Mouse (Mus musculus) forebrain, embryonic 15.5 days (tissue): Measurements from ENCODE around the gene Gm39566. TPM values are rescaled to one million over a fixed set of nuclear protein-coding genes. Genes with fewer than 3 reads are reported as not detected.
A peak's percentile ranks its signal among the peaks of the same experiment; 100 is the strongest.

ENCODE experiments used
- ATAC-seq: fragments of 200-750 bp; cut with Nextera tagmentation; replicated peaks from 2 replicates; pipeline ENCODE4 v1.8.0; 2017; ENCODE audit warnings: mild to moderate bottlenecking, moderate TSS enrichment, moderate library complexity
- H3K27ac ChIP-seq: fragments of 300-500 bp; sonication (generic); replicated peaks from 2 replicates; pipeline ENCODE4 v1.5.1; 2015; ENCODE audit warnings: mild to moderate bottlenecking, inconsistent platforms
- H3K27me3 ChIP-seq: fragments of 300-500 bp; sonication (generic); 2 replicates; pipeline ENCODE4 v1.6.1; 2015; ENCODE audit warnings: inconsistent platforms
- H3K36me3 ChIP-seq: fragments of 300-500 bp; sonication (generic); 2 replicates; pipeline ENCODE4 v1.6.1; 2015; ENCODE audit warnings: mild to moderate bottlenecking, inconsistent platforms
- H3K4me1 ChIP-seq: fragments of 300-500 bp; sonication (generic); 2 replicates; pipeline ENCODE4 v1.6.1; 2015; ENCODE audit warnings: inconsistent platforms
- H3K4me2 ChIP-seq: fragments of 300-500 bp; sonication (generic); replicated peaks from 2 replicates; pipeline ENCODE4 v1.6.1; 2015; ENCODE audit warnings: mild to moderate bottlenecking, inconsistent platforms
- H3K4me3 ChIP-seq: fragments of 300-500 bp; sonication (generic); 2 replicates; pipeline ENCODE4 v1.5.1; 2015; ENCODE audit warnings: mild to moderate bottlenecking, inconsistent platforms
- H3K9ac ChIP-seq: fragments of 300-500 bp; sonication (generic); replicated peaks from 2 replicates; pipeline ENCODE4 v1.6.1; 2015; ENCODE audit warnings: mild to moderate bottlenecking, inconsistent platforms
- H3K9me3 ChIP-seq: fragments of 300-500 bp; sonication (generic); 2 replicates; pipeline ENCODE4 v1.6.1; 2016; ENCODE audit warnings: inconsistent platforms
- WGBS: fragments of 180-500 bp; shearing (Covaris S2); methylation state at CpG from one replicate; pipeline ENCODE4 v1.1.7; 2015; ENCODE audit warnings: mixed read lengths; 5-methylcytosine and 5-hydroxymethylcytosine counted together
- polyA plus RNA-seq: library from polyadenylated mRNA; unstranded; fragments of >200 nt; fragmentation: Nextera tagmentation; extraction: Ambion mirVana; gene quantifications from 2 replicates; pipeline ENCODE4 v1.2.1, GENCODE M21; 2015

Gene Gm39566
- polyA plus RNA-seq, 1 experiment from 2014 or later: not detected

DNA sequence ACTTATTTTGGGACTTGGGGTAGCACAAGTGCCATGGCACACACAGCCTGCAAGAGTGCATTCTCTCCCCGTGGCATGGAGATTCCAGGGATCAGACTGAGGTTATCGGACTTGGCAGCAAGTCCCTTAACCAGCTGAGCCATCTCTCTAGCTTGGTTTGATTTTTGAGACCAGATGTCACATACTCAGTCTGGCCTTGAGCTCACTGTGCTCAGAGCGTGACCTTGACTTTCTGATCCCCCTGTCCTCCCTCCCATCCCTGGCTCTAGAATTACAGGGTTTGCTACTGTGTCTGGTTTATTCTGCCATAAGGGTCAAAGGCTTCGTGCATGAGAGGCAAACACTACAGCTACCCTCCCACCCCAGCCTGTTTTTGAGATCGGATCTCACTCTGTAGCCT is 25.7 kb downstream of the Gm39566 start:
- Histone ChIP-seq H3K4me3 (no peak overlapping the region), H3K27me3 (peaks cover 5% of the 10 kb centered on the region; the same call in 1 of the 2 replicates), H3K27ac (no peak overlapping the region), H3K36me3 (no peaks in the 10 kb centered on the region), H3K9me3 (no peaks in the 10 kb centered on the region), H3K9ac (no peak overlapping the region), H3K4me2 (no peak overlapping the region), H3K4me1 (no peaks in the 10 kb centered on the region)
- WGBS: 75% methylated on average over 5 of the region's 5 CpGs
- ATAC-seq: no peak

DNA sequence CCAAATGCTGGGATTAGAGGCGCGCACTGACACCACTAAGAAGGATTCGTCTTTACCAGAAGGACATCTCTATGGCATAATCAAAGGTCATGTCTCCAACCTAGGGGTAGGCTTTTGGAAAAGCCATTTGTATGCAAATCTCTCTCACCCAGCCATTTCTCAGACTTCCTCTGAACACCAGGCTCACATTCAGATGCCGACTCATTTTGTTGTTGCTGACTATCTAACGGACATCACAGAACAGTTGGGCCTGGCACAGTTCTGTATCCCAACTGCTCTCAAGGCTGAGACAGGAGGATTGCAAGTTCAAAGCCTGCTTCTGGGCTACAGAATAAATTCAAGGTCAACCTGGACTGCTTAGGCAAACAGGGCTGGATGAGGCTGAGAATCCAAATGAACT is 27.8 kb downstream of the Gm39566 start:
- Histone ChIP-seq H3K4me1 (no peaks in the 10 kb centered on the region), H3K36me3 (no peaks in the 10 kb centered on the region), H3K27me3 (no peaks in the 10 kb centered on the region), H3K9me3 (no peaks in the 10 kb centered on the region), H3K4me2 (no peak overlapping the region), H3K4me3 (no peak overlapping the region), H3K9ac (no peak overlapping the region), H3K27ac (no peak overlapping the region)
- no peak for ATAC-seq
- WGBS: 89% methylated on average over 5 of the region's 5 CpGs

DNA sequence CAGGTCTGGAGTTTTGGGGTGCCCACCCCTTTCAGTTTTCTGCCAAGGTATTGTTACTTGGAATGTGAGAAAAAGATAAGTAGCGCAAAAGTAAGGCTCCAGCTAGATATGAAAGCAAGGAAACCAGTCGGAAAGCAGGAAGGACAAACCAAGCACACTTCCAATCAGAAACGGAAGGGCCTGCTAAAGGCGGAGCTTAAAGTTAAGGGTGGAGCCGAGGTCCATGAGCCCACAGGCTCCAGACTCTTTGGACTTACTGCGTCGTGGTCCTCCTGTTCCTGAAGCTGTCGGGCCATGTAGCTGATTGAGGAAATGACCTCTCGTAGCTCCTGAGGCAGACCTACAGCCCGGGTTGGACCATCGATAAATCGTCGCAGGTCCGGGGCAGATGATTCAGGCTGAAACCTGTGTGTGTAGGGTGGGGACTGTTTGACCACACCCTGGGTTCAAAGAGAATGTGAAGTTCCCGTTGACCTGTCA is 30.3 kb downstream of the Gm39566 start:
- H3K36me3 ChIP-seq: no peaks in the 10 kb centered on the region
- no peaks in the 10 kb centered on the region for H3K27me3 ChIP-seq
- no peaks in the 10 kb centered on the region for H3K4me1 ChIP-seq
- no peak overlapping the region for H3K9ac ChIP-seq
- H3K27ac ChIP-seq: no peak overlapping the region
- no peak overlapping the region for H3K4me2 ChIP-seq
- H3K9me3 ChIP-seq: no peaks in the 10 kb centered on the region
- WGBS: 44% methylated on average over 15 of the region's 15 CpGs
- no peak overlapping the region for H3K4me3 ChIP-seq
- ATAC-seq: no peak

DNA sequence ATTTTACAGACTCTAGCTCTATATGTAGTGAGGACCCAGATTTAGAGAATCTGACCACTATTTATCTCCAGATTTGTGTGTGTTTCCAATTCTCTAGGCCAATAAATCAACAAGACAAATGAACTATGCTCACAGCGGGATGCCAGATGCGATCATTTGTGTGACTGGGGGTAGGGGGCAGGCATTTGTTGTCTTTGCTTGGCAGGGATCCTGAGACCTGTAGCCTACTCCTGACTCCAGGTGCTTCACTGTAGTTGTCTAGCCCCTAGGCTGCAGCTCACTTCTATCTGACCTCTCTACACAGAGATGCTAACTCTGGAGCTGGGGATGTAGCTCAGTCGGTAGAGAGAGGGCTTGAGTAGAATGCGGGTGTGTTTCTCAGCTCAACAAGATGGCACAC is 33.3 kb downstream of the Gm39566 start:
- Histone ChIP-seq H3K9me3 (no peaks in the 10 kb centered on the region), H3K36me3 (peaks cover 6% of the 10 kb centered on the region), H3K27me3 (no peaks in the 10 kb centered on the region), H3K9ac (no peak overlapping the region), H3K4me2 (no peak overlapping the region), H3K27ac (no peak overlapping the region), H3K4me1 (no peaks in the 10 kb centered on the region), H3K4me3 (no peak overlapping the region)
- no peak for ATAC-seq
- 41% methylated on average over 4 of the region's 4 CpGs for WGBS

DNA sequence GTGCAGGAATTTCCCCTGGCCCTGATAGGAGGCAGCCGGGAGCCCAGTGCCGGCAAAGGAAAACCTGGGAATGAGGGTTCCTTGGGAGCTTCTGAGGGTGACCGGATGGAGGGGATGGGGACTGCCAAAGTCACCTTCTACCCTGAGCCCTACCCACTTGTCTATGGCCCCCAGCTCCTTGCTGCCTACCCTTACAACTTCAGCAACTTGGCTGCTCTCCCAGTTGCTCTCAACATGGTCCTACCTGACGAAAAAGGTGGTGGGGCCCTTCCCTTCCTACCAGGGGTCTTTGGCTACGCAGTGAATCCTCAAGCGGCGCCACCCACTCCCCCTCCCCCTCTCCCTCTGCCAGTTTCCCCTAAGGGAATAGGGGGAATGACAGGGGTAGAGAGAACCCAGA is 36.1 kb downstream of the Gm39566 start:
- 59% methylated on average over 7 of the region's 7 CpGs for WGBS

DNA sequence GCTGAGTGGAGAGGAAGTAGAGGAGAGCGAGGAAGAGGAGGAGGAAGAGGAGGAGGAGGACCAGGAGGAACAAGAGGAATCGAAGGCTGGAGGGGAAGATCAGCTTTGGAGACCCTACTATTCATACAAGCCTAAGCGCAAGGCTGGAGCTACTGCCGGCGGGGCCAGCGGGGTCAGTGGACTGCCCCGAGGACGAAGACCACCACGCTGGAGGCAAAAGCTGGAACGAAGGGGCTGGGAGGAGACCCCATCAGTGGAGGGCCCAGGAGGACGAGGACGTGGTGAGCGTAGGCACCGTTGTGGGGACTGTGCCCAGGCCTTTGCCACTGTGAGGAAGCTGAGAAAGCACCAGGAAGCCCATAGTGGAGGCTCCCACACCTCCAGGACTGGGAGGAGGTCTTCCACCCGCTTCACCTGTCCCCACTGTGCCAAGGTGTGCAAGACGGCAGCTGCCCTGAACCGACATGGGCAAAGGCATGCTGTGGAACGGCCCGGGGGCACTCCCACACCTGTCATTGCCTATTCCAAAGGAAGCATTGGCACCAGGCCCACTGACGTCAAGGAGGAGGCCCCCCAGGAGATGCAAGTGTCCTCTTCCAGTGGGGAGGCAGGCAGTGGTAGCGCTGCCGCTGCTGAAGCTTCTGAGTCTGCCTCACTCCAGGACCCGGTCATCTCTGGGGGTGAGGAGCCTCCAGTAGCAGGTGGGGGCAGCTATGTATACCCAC is 36.7 kb downstream of the Gm39566 start:
- ATAC-seq: no peak
- no peak overlapping the region for H3K4me3 ChIP-seq
- no peak overlapping the region for H3K9ac ChIP-seq
- H3K27ac ChIP-seq: no peak overlapping the region
- no peaks in the 10 kb centered on the region for H3K9me3 ChIP-seq
- no peak overlapping the region for H3K4me2 ChIP-seq
- no peaks in the 10 kb centered on the region for H3K4me1 ChIP-seq
- H3K27me3 ChIP-seq: no peaks in the 10 kb centered on the region
- 71% methylated on average over 23 of the region's 23 CpGs for WGBS
- H3K36me3 ChIP-seq: peaks cover 8% of the 10 kb centered on the region

More for the DNA sequence above, 36.1 kb downstream of the Gm39566 start:
- H3K4me1 ChIP-seq: no peaks in the 10 kb centered on the region
- H3K9me3 ChIP-seq: no peaks in the 10 kb centered on the region
- no peak overlapping the region for H3K4me2 ChIP-seq
- peaks cover 8% of the 10 kb centered on the region for H3K36me3 ChIP-seq
- ATAC-seq: no peak
- no peak overlapping the region for H3K9ac ChIP-seq
- H3K4me3 ChIP-seq: no peak overlapping the region
- no peaks in the 10 kb centered on the region for H3K27me3 ChIP-seq
- H3K27ac ChIP-seq: no peak overlapping the region

DNA sequence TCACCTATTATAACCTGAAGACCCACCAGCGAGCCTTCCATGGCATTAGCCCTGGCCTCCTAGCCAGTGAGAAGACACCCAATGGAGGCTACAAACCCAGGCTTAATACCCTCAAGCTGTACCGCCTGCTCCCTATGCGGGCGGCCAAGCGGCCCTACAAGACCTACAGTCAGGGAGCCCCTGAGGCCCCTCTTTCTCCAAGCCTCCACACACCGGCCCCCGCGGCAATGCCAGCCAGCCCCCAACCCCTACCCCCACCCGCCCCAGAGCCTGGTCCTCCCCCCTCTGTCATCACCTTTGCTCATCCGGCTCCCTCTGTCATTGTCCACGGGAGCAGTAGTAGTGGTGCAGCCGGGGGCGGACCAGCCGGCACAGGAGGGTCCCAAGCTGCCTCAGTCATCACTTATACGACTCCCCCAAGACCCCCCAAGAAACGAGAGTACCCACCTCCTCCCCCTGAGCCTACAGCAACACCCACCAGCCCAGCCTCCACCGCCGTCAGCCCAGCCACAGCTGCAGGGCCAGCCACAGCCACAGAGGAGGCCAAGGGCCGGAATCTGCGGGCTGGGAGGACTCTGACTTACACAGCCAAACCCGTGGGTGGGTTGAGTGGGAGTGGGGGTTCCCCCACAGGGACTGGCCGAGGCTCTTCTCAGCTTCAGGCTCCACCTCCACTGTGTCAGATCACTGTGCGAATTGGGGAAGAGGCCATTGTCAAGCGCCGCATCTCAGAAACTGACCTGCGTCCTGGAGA is 37.4 kb downstream of the Gm39566 start:
- Histone ChIP-seq H3K4me1 (no peaks in the 10 kb centered on the region), H3K4me3 (no peak overlapping the region), H3K36me3 (peaks cover 8% of the 10 kb centered on the region), H3K9ac (no peak overlapping the region), H3K4me2 (no peak overlapping the region), H3K27me3 (no peaks in the 10 kb centered on the region), H3K27ac (no peak overlapping the region), H3K9me3 (no peaks in the 10 kb centered on the region)
- 0 out of 2 replicates have a peak, but pooled peaks have one; percentile 41 for ATAC-seq
- WGBS: 65% methylated on average over 26 of the region's 26 CpGs

DNA sequence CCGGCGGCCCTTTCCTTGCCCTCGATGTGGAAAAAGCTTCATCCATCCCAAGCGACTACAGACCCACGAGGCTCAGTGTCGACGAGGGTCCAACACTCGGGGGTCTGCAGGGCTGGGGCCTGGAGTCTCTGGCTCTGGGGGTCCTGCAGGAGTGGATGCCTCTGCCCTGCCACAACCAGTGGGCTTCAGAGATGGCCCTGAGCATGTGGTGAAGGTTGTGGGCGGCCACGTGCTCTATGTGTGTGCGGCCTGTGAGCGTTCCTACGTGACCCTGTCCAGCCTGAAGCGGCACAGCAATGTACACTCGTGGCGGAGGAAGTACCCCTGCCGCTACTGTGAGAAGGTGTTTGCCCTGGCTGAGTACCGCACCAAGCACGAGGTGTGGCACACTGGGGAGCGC is 38.6 kb downstream of the Gm39566 start:
- no peak overlapping the region for H3K4me3 ChIP-seq
- no peaks in the 10 kb centered on the region for H3K9me3 ChIP-seq
- no peak overlapping the region for H3K4me2 ChIP-seq
- WGBS: 89% methylated on average over 20 of the region's 20 CpGs
- no peaks in the 10 kb centered on the region for H3K4me1 ChIP-seq
- H3K27ac ChIP-seq: no peak overlapping the region
- peaks cover 8% of the 10 kb centered on the region for H3K36me3 ChIP-seq
- no peak overlapping the region for H3K9ac ChIP-seq
- ATAC-seq: no peak
- no peaks in the 10 kb centered on the region for H3K27me3 ChIP-seq

DNA sequence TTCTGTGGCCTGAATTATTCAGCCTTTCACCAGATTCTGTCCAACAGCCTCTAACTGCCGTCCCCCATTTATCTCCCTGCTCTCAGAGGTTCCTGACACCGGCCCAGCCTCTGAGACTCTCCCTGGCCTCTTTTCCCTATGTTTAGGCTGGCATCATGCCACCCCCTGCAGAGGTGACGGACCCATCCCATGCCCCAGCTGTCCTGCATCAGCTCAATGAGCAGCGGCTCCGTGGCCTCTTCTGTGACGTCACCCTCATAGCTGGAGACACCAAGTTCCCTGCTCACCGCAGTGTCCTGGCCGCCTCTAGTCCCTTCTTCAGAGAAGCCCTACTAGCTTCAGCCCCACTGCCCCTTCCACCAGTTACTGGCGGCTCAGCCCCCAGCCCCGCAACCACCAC is 39.4 kb downstream of the Gm39566 start:
- Histone ChIP-seq H3K9me3 (no peaks in the 10 kb centered on the region), H3K4me1 (no peaks in the 10 kb centered on the region), H3K9ac (no peak overlapping the region), H3K27ac (no peak overlapping the region), H3K27me3 (no peaks in the 10 kb centered on the region), H3K4me3 (no peak overlapping the region), H3K4me2 (no peak overlapping the region), H3K36me3 (peaks cover 8% of the 10 kb centered on the region)
- no peak for ATAC-seq
- WGBS: 76% methylated on average over 10 of the region's 10 CpGs

DNA sequence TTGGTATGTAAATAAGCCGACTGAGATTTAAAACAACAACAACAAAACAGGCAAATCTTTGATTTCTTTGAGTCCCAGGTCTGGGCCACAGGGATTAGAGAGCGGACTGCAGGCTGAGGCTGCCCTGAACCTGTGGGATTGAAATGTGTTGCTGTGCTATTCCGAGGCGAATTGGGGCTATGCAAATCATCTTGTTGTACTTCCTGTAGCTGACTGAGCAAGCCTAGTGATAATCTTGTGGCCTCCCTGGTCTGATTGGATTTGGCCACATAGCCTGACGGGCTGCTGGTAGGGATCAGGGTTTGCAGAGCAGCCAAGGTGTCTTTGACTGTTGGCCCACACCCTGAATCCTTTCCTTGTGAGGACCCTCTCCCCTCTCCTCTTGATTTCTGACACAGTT is 40.1 kb downstream of the Gm39566 start:
- Histone ChIP-seq H3K4me1 (no peaks in the 10 kb centered on the region), H3K4me3 (no peak overlapping the region), H3K36me3 (peaks cover 8% of the 10 kb centered on the region), H3K9me3 (no peaks in the 10 kb centered on the region), H3K27me3 (no peaks in the 10 kb centered on the region), H3K4me2 (no peak overlapping the region), H3K27ac (no peak overlapping the region), H3K9ac (no peak overlapping the region)
- 56% methylated on average over 5 of the region's 5 CpGs for WGBS
- no peak for ATAC-seq

DNA sequence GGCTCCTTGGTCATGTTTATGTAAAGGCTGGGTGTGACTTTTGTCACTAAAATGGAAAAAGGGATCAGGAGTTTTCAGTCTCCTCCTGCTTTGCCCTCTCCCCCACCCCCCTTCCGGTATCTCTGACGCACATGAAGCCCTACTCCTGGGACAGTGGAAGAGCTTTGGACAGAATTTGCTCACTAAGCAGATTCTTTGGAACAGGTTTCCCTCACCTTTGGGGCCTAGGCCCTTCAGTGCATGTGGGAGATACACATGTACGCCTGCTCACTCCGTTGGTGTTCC is 47.5 kb downstream of the Gm39566 start:
- no peak overlapping the region for H3K27ac ChIP-seq
- H3K4me1 ChIP-seq: peaks cover 23% of the 10 kb centered on the region
- no peaks in the 10 kb centered on the region for H3K27me3 ChIP-seq
- H3K36me3 ChIP-seq: no peaks in the 10 kb centered on the region
- peak overlapping the region; percentile 51; the same call in 1 of the 2 replicates for H3K4me2 ChIP-seq
- no peak overlapping the region for H3K9ac ChIP-seq
- 79% methylated on average over 4 of the region's 4 CpGs for whole genome bisulfite sequencing
- peak overlapping the region; percentile 79; the same call in 1 of the 2 replicates for H3K4me3 ChIP-seq
- no peak for ATAC-seq
- H3K9me3 ChIP-seq: no peaks in the 10 kb centered on the region

DNA sequence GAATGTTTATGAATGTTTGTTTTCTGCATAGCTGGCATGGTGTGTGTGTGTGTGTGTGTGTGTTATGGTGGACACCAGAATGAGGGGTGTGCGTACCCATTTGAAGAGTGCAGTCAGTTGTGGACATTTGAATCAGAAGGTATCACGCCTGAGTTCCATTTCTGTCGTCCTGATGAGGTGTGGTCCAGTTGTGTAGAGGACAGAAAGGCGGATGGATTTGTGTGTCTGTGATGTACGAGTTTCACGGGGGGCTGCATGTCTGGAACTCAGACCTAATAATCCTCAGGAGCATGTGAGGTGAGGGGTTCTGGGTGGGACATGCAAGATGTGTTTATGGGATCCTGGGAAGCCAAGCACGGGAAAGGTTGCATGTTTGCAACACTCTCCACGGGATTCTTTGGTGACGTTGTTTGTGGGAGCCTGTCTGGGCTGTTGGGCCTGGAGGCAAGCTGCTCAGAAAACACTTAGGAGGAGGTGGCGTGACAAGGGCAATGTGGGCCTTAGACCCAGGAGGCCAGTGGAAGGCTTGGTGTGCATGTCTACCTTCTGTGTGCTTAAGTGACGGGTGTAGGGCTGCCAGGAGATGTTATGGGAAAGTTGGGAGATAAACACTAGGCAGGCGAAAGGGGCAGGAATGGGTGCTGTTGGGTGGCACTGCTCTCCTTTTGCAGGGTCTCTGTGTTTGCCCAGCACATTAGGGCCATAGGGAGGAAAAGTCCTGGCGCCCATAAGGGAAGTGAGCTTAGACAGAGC is 48.0 kb downstream of the Gm39566 start:
- Histone ChIP-seq H3K4me3 (peak overlapping the region; percentile 79), H3K4me2 (peak overlapping the region; percentile 51), H3K9me3 (no peaks in the 10 kb centered on the region), H3K27ac (0 out of 2 replicates have a peak overlapping the region, but pooled peaks have one; percentile 76), H3K9ac (peak overlapping the region; percentile 92), H3K4me1 (peaks cover 23% of the 10 kb centered on the region), H3K27me3 (no peaks in the 10 kb centered on the region), H3K36me3 (no peaks in the 10 kb centered on the region)
- WGBS: 67% methylated on average over 13 of the region's 13 CpGs
- no peak for ATAC-seq
